In genomic region chr7:134931886-134932285, GRCm38 (mm10) we compare ENCODE assay signal across 28 mouse cellular contexts. TPM values are rescaled to one million over a fixed set of nuclear protein-coding genes. Genes with fewer than 3 reads are reported as not detected.
"Had no signal": no experiment of that assay in that cellular context is flagged by ENCODE, and none has a peak within 500 bp of the region (broad histone marks: within the 10 kb centered on the region; RNA-seq: fewer than 3 reads in every experiment).

No protein-coding gene starts in this region.

- H3K9ac ChIP-seq: heart, embryonic 13.5 days; heart, embryonic 15.5 days; hindbrain, embryonic 12.5 days; hindbrain, embryonic 14.5 days; intestine, embryonic 15.5 days; limb, embryonic 12.5 days; liver, embryonic 13.5 days; liver, embryonic 15.5 days had no signal

- H3K4me3 ChIP-seq: heart, adult 2 months; heart, embryonic 13.5 days; heart, embryonic 15.5 days; hindbrain, embryonic 10.5 days; hindbrain, embryonic 12.5 days; intestine, embryonic 15.5 days; layer of hippocampus, adult 2 months; left cerebral cortex, adult 2 months; limb, embryonic 10.5 days; limb, embryonic 12.5 days; liver, embryonic 13.5 days; liver, embryonic 15.5 days had no signal

- H3K4me1 ChIP-seq: liver, embryonic 13.5 days; liver, embryonic 15.5 days had no signal

- H3K36me3 ChIP-seq: heart, embryonic 13.5 days; heart, embryonic 15.5 days; hindbrain, embryonic 10.5 days; hindbrain, embryonic 12.5 days; intestine, embryonic 15.5 days; limb, embryonic 10.5 days; limb, embryonic 12.5 days; liver, embryonic 13.5 days; liver, embryonic 15.5 days had no signal

- ATAC-seq: hindbrain, embryonic 16.5 days; inflammation-experienced regulatory T-cells, adult 6 months; intestine, embryonic 15.5 days; intestine, postnatal 0 days had no signal

- DNase-seq: gastrocnemius, postnatal 14 days; gastrocnemius, postnatal 36 days; heart, adult 11 months; heart, adult 2 months; heart, postnatal 14 days; heart, postnatal 36 days; kidney, adult 18-20 months; kidney, adult 8-10 months; kidney, postnatal 10 days; kidney, postnatal 25 days; kidney, postnatal 4 days; liver; liver, embryonic 13.5 days had no signal

- H3K9me3 ChIP-seq: heart, embryonic 13.5 days; heart, embryonic 15.5 days; hindbrain, embryonic 10.5 days; hindbrain, embryonic 12.5 days; intestine, embryonic 15.5 days; limb, embryonic 10.5 days; limb, embryonic 12.5 days; liver, embryonic 13.5 days; liver, embryonic 15.5 days had no signal

- H3K27ac ChIP-seq: heart, adult 2 months; heart, embryonic 13.5 days; heart, embryonic 15.5 days; hindbrain, embryonic 10.5 days; hindbrain, embryonic 12.5 days; hindbrain, embryonic 14.5 days; intestine, embryonic 15.5 days; layer of hippocampus, adult 2 months; left cerebral cortex, adult 2 months; limb, embryonic 10.5 days; limb, embryonic 12.5 days; liver, embryonic 13.5 days; liver, embryonic 15.5 days had no signal

RNA-seq across cellular contexts. Expression of gene Fam196a, which starts 6.3 kb away (rescaled TPM):
- total RNA-seq: gastrocnemius, adult 8-10 months; heart, adult 2 months; heart, postnatal 14 days; heart, postnatal 36 days had no signal
- polyA plus RNA-seq: heart, adult 2 months had no signal
